Mouse (Mus musculus) layer of hippocampus, postnatal 25 days (tissue): ENCODE measurements at regions not wholly inside any gene's neighbourhood (a gene's known extent, or its start where the extent isn't known, plus 50 kb on each side); places are given as distances from the start of the nearest gene placed in this dataset.

ENCODE experiments used
- DNase-seq, 2 experiments: peaks; one replicate each; pipeline ENCODE4 v3.0.0; 2022; ENCODE audit warnings: mixed read lengths in 2 of 2, low spot score in 1 of 2; ENCODE audit errors: extremely low spot score in 1 of 2

DNA sequence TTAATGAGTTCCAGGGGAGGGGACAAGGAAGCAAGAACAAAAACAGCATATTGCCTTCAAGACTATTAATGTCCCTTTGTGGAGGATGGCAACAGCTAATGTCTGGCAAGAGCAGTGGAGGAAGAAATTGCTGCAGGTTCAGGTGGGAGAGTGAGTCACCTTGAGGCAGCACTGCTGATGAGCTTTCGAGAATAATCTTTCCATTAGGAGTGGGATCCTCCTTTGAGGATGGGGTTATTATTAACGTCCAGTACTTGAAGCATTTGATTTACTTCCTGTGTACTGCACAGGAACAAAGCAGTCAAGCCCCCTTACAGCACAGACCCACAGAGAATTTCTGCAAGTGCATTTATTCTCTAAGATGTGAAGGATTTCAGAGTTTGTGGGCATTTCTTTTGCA, 671.2 kb upstream of the Stxbp6 start:
- no peak for DNase-seq

DNA sequence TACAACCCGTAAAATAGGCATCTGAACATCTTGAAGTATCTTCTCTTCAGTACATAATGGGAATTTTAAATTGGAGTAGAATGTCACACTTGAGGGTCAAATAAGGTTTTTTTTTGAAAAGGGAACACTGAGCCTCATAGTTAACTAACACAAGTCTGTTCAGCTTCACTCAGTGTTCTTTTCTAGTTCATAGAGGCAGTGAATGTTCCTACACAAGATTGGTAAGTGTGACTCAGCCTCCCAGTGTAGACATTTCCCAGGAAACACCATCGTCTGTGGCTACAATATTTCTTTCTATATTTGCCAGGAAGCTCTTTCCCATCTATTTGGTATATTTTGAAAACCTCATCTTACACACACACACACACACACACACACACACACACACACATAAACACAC, 670.1 kb upstream of the Stxbp6 start:
- no peak for DNase-seq

DNA sequence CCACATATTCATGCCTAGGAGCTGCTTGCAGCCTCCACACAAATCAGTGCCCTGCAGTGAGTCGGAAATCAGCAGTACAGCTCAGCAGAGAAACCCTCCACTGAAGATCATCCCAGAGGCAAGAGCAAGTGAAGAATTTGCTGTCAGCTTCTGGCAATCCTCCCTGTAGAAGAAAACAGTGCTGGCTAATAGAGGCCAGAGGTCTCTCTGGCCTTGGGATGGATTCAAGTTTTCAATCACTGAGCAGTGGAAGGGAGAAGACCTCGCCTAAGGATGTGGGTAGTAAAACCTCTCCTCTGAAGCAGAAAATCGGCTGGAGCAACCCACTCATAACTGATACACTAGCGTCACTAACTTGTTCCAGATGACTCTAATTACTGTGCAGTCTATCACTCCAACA, 659.2 kb upstream of the Stxbp6 start:
- no peak for DNase-seq

DNA sequence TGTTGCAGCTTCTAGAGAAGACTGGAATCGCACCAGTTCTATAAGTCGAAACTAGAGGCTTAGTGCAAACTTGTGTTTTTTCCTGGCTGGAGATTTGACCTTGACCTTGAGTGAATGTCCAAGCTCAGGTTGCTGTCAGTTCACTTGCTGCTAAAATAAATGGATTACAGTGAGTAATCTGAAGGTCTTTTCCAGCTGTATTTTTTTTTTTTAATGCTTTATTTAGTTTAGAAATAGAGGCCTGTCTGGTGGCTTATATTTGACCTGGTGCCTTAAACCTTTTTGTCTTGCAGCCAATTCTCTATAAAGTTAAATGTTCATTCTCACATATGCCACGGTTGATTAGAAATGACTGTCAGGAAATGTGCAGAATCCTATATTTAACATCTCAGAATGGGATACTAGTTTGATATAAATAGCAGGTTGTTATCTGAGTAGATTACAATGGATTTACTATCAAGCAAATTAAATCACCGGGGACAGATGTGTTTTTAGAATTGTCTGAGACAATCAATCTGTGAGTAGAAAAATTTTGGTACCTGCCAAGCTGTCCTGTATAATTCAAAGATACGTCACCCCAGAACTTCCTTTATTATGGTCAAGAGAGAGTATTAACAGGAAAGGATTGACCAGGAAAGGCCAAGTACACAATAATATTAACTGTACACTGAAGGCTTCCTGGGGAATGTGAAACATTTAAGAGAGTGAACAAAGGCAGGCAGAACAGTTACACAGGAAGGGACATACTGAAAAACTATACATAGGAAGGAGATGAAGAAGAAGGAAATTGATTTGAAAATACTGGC, 650.3 kb upstream of the Stxbp6 start:
- no peak for DNase-seq

DNA sequence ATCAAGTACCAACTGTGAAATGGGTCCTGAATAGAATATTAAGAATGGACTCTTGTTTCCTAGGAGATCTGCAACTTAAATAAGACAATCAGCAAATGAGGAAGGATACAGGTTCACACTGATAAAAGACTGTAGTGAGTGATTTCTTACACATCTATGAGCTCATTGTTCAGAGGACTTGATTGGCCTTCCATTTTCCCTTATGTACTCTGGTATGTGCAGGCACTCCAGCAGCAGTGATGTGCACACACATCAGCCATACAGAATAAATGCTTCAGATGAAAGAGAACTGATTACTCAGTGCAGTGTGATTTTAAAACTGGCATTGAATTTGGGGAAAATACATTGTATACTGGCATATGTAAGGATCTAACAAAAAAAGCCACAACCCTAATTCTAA, 636.8 kb upstream of the Stxbp6 start:
- no peak for DNase-seq

DNA sequence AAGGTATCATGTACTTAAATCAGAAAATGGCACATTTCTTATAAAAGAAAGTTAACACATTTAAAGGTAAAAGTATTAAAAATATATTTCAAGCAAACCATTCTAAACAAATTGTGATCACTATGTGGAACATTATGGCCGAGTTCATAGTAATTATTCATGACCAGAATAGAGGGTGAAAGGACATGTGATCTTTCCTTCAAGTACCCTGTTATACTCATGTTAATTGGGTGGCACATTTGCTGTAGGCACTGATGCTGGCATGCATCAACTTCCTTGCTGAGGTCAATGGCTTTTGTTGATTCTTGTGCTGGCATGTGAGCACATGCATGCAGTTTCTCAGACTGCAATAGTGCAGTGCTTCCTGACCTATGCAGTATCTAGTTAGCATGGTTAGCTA, 636.3 kb upstream of the Stxbp6 start:
- no peak for DNase-seq

DNA sequence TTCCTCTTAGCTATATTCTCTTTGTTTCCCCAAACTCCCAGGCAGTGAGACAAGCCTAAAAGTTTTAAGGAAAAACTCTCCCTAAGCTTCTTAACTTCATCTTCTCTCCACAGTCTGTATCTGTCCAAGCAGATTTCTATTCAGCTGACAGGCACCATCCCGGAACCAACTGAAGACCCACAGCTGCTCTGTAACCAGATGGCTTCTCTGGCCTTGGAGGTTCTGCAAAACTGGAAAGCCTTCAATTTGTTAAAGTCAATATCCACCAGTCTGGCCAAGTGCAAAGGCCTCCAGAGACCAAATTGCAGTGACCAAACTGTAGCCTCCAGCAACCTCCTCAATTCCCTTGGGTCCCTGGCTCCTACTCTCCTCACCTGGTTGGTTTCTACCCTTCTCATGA, 614.8 kb upstream of the Stxbp6 start:
- no peak for DNase-seq

DNA sequence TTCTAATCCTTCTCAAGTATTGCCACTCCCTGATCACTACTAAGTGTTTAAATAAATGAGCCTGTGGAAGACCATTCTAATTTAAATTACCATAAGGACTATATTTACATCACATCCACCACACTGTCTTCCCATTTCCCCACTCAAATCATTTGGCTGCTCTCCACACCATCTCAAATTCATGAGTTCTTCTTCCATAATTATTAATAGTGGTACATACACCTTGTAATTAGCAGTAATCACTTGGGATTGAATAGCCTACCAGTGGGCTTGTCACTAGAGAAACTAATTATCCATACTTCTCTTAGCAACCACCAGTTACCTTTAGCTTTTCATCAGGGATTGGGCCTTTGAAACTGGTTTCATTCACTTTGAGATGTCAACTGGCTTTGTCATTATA, 612.3 kb upstream of the Stxbp6 start:
- no peak for DNase-seq

DNA sequence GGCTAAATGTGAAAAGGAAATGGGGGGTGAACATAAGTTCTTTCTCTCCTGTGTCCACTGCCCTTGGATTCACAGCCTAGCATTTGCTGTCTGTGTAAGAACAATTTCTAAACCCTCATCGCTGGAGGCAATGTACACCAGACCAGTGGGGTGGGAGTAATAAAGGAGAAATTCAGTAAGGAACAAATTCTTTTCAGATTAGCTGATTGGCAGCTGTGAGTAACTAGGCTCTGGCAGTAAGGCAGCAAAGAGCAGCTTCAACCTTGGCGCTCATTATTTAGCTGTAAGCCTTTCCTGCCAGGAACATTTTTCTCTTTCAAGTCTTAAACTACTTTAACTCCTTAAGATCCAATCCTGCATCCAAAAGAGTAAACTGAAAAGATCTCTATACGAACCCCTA, 597.9 kb upstream of the Stxbp6 start:
- DNase-seq: no peak

DNA sequence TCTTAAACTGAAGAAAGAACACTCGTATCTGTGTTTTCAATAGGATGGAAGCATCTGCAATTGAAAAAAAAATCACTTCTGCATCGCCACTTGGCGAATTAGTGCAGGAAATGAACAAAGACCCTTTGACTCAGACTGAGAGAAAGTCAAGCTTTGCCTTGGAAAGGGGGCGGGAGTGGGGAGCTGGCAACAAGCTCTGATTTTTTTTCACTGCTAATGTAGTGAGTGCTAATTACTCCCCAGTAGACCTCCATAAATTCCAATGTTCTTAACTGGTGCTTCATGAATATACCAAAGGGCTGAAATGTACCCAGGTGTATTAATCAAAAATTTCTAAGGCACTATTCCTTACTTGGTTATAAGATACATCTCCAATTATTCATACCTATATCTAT, 597.0 kb upstream of the Stxbp6 start:
- no peak for DNase-seq

DNA sequence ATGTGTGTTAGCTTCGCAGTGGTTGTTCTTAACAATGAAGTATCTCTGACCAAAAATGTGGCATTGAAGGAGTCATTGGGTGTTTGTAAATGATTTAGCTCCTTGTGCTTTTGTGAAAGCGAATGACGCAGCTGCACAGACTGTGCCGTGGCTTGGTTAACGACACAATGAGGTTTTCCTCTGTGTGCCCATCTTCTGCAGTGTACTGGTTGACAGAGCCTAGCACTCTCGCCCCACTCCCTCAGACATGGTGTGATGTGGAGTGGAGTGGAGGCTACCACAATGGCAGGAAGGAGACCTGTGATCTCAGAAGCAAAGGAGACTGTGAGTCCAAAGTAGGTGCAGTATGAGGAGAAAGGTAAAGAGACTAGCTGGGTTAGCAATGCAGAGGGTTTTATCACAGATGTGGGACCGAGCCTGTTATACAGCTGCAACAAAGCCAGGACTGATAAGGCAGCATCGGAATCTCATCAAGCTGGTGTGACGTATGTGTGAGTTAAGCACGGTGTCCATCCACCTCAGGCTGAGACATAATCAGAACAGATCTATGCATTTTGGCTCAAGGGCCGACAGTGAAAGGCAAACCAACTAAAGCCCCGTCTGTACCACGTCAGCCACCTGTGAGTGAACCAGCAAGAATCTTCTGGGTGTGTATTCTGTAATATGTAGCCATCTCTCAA, 596.5 kb upstream of the Stxbp6 start:
- no peak for DNase-seq

DNA sequence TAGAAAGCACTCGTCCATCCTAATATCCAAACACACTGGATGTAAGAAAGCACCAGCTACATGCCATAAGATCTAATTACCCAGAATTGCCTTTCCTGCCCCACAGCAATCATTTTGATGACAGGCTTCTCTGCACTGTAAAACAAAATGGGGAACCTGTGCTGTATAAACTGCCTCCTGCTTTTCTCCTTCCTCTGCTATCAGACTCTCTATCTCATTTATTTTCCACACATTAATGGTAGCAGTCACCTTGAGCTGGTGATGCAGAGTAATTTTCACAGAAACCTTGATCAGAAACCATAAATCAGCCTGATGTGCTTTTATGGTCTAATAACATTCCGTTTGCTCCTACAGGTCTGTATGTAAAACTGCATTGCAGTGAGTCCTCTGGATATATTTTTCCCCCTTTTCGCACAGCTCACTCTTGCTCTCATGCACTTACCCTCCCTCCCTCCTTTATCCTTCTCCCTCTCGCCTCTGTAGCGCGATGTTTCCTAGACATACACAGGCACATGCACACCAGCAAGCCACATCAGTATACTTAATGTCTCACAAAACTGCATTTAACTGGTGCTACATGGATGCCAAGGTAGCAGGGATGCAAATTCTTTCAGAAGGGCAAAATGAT, 595.9 kb upstream of the Stxbp6 start:
- no peak for DNase-seq

DNA sequence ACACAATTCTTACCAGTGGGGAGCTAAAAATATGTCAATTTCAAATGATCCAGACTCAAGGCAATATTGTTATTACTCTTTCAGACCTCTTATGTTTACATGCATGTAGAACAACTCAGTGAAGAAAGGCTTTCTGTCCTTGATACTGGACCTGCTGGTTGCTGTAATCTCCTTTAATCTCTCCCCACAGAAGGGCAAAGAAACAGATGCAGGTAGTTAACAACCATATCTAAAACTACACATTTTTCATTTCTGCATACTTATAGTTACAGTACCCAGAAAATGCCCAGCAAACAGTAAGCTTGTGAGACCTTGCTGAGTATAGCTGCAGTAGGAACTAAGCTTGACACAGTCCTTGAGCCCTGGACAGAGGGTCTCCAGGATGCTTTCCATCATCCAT, 585.1 kb upstream of the Stxbp6 start:
- no peak for DNase-seq

DNA sequence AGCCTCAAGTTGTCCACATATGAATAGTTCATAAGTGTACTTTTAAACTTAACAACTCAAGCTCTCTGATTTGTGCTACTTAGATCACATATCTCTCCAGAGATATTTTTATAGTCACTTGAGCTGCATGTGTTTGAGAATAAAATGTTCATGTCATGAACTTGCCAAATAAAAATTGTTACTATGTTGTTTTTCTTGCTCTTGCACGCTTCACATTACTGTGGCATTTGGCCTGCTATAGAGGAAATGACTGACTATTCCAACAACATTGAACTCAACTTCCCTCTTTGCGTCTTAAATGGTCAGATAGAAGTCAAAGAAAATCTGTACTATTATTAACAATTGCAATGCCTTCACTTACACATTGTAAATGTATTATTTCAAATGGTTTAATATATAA, 582.1 kb upstream of the Stxbp6 start:
- no peak for DNase-seq

DNA sequence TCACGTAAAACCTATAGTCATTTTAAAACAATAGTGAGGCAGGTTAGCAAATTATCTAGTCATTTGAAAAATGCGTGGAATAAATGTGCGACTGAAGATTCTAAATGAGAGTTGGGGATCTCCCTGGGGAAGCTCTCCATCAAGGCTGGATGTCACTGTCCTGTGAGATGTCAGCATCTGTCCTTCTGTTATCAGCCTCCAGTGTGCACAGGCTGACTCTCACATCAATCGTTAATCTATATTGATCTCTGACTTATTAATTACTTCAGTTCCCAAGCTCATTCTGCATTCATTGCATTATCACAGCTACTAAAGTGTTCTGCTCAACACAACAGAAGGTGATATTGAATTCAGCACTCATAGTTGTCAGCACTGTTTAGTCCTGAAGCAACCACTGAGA, 574.1 kb upstream of the Stxbp6 start:
- no peak for DNase-seq

DNA sequence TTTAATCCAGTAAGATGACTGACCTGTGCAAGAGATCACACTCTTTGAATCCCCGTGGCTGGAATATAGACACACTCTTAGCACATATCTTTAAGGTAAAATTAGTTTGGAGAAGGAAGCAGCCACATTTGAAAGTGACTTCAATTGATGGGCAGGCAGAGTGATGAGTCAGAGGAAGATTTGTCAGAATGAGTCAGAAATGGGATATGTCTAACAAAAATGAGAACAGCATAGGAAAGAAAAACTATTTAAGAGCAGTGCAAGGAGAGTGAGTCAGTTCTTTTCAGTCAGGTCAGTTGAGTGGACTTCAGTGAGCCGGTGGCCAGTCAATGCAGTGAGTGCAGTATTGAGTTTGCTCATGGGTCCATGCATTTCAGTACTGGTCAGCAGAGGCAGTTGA, 569.7 kb upstream of the Stxbp6 start:
- no peak for DNase-seq

DNA sequence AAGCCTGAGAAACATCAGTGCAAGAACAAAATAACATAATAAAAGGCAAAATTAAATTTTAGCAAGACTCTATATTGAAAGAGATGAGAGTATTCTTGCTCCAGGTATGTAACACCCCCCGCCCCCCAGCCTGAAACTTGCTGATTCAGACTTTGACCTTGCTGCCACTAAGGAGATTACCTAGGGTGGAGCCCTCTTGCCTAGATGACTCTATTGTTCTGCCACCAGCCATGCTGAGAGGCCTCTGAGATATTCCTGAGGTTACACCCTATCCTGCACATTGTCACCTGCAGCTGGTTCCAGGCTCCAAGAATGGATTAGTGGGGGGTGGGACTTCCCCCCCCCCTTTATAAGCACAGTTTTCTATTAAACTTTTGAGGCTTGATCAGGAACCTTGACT, 548.3 kb upstream of the Stxbp6 start:
- no peak for DNase-seq

DNA sequence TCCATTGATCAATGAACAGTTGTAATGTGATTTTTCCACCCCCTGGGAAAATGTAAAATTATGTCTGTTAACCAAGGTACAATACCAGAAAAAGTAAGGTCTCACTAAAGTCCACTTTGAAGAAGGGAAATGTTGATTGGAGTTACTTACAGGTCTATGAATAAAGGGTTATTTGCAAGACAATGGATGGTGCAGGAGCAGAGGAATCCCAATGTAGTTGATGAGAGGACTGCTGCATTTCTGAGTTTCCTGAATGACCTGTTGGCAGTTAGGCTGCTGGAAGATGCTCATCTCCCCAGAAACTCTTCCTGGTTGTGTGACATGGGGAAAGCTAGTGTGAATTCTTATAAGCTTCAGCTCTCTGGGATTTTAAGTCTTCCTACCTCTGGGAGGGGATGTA, 545.5 kb upstream of the Stxbp6 start:
- DNase-seq: no peak

DNA sequence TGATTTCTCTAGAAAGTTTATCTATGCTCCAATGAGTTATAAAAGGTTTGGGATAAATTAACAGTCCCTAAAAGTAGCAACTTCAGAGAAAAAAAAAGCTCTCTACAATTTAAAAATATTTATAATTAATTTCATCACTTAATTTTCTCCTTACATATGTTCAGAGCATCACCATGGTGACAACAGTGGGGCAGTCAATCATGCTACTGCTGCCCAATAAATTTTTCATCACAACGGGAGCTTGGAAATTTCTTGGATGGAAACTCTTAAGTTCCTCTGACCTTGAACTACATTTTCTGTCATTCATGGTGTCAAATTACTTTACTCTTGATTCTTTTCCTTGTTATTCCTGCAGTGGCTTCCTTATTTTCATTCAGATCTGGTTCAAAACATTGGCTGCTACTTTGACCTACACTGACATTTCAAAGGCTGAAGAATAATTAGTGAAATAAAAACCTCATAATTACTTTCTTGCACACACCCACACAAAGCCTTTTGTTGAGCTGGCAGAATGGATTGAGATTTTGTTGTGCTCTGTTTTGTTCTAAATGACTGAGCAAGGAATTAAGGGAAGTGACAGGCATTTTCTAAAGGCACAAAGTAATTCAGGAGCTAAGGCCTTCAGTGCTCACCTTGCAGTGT, 540.1 kb upstream of the Stxbp6 start:
- DNase-seq: no peak

DNA sequence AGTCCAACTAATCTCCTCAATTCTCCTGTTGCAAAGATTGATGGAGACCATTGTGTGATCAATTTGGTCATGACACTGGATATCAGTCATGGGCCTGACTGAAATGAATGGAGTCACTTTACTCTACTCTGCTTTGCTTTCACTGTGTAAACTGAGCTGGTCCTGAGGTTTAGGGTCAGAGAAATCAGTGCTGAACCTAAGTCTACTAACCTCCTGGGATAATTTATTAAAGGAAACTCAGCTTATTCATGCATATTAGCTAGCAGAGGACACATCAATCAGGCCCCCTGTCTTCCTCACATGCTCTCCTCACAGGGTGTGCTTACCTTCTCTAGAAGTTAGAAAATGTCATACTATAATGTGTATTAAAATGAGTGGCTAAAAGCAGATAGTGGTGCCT, 539.6 kb upstream of the Stxbp6 start:
- DNase-seq: no peak

DNA sequence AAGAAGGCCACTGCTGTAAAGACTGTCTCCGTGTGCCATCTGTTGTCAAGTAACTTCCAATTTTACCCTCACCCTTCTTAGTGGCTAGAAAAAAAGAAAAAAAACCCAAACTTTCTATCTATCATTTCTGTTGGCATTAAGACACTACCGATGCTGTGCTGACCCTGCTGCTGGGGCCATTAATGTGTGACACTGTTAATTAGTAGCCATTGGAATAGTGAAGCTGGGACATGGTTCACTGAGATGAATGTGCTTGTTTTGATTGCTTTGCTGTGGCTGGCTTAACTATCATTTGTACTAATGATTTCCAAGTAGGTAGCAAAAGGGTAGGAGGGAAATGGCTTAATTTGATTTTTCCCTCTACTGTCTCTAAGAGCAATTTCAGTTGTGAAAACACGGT, 524.9 kb upstream of the Stxbp6 start:
- DNase-seq: no peak
